Mouse (Mus musculus): Measurements from ENCODE around the gene Dnajc13. TPM values are rescaled to one million over a fixed set of nuclear protein-coding genes. Genes with fewer than 3 reads are reported as not detected.

Gene Dnajc13
- polyA plus RNA-seq, 1 experiment from 2014 or later: 5.8 TPM

DNA sequence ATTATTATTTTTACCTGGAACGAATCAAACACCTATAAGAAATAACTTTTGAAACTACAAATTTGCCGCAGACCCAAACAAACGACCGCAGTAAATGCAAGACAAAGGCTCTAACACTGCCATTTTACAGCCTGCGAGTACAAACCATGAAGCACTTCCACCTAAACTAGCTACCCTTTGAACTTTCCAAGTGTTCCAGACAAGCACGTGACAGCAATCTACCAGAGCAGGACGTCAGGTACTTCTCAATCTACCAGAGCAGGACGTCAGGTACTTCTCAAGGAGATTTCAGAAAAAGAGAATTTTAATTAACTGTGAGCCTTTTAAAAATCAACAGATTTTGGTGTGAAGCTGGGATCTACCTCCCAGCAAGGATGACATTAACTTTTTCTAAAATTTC lies 11.6 kb downstream of the Dnajc13 start:
- Histone ChIP-seq H3K9me3 (ENCODE audit: low read length) (no peaks in the 10 kb centered on the region), H3K27ac (ENCODE audit: low read depth) (no peak overlapping the region), H3K36me3 (replicated peaks; ENCODE audit: insufficient read depth, low read length) (peaks cover under 1% of the 10 kb centered on the region), H3K4me3 (ENCODE audit: low read depth, low read length) (no peak overlapping the region), H3K27me3 (ENCODE audit: insufficient read depth, low read length) (no peaks in the 10 kb centered on the region), H3K9ac (replicated peaks) (no peak overlapping the region), H3K4me2 (ENCODE audit: low read depth, low read length) (no peak overlapping the region), H3K4me1 (ENCODE audit: insufficient read depth) (peaks cover 9% of the 10 kb centered on the region; the same call in 1 of the 2 replicates)
- TF ChIP-seq CTCF (IDR thresholded peaks at IDR 0.05; ENCODE audit: low read depth): no peak
- no peak for TF ChIP-seq EP300 (IDR thresholded peaks at IDR 0.05; ENCODE audit: low read depth)
- ATAC-seq: no peak
- 70% methylated on average over 8 of the region's 8 CpGs for WGBS (ENCODE audit: insufficient replicate concordance)
- DNase-seq: no peak

DNA sequence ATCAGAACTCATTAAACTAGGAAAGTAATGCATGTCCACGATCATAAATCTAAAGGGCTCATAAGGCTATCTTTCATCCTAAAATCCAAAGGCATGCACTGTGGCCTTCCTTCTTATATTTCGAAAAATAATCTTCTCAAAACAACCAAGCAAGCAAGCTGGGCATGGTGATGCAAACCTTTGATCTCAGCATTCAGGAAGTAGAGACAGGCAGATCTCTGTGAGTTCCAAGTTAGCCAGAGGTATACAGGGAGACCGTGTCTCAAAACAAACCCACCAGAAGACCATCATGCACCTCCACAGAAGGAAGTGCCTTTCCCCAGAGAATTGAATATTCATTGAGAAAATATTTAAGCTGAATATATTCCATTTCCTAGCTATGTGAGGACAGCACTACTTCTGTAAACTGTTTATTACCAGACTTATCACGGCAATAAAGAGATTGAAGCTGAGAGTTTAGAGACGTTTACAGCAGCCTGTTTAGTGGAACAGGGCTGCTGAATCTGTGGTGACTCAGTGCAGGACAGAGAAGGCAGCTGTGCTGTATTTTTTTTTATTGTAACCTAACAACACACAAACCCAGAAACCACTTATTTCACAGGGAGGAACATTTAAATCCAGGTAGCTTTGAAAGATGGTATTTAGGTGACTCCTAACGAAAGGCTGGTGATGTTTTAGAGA lies 15.3 kb downstream of the Dnajc13 start:
- no peak for ATAC-seq
- no peak overlapping the region for H3K27ac ChIP-seq (ENCODE audit: low read depth)
- H3K36me3 ChIP-seq (replicated peaks; ENCODE audit: insufficient read depth, low read length): peaks cover 11% of the 10 kb centered on the region
- no peak for DNase-seq
- no peak overlapping the region for H3K9ac ChIP-seq (replicated peaks)
- H3K4me3 ChIP-seq (ENCODE audit: low read depth, low read length): no peak overlapping the region
- H3K4me1 ChIP-seq (ENCODE audit: insufficient read depth): 0 out of 2 replicates have a peak, but pooled peaks cover 2% of the 10 kb centered on the region
- TF ChIP-seq CTCF (IDR thresholded peaks at IDR 0.05; ENCODE audit: low read depth) (no peak), EP300 (IDR thresholded peaks at IDR 0.05; ENCODE audit: low read depth) (no peak)
- H3K9me3 ChIP-seq (ENCODE audit: low read length): no peaks in the 10 kb centered on the region
- WGBS (ENCODE audit: insufficient replicate concordance): 64% methylated on average over 6 of the region's 6 CpGs
- no peaks in the 10 kb centered on the region for H3K27me3 ChIP-seq (ENCODE audit: insufficient read depth, low read length)
- no peak overlapping the region for H3K4me2 ChIP-seq (ENCODE audit: low read depth, low read length)

DNA sequence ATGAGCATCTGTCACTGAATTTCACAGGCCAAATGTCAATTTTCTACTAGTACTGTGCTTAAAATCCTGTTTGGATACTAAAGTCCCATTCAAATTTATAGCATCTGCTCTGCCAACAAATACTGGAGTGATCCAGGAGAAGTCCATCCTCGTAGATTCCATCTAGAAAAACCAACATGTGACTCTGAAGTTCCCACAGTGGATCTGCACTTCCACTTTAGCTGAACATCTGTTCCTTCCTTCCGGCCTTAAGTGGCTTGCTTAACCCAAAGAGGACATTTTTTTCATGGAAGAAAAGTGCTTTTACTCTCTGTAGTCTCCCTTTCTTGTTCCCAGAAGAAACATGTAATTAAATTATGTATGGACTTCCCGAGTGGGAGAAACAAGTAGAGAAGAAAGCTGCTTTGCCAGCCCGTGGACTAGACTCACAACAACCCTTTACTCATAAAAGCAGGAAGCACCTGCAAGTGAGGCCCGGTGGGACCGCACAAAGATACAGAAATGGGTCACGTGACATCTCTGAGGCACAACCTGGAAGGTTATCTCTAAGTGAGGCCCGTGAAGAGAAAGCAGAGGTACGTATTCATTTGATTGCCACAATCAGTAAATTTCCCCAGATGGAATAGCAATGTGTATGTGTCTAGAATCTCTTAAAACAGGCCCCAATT lies 18.8 kb downstream of the Dnajc13 start:
- Histone ChIP-seq H3K9me3 (ENCODE audit: low read length) (no peaks in the 10 kb centered on the region), H3K4me2 (ENCODE audit: low read depth, low read length) (no peak overlapping the region), H3K36me3 (replicated peaks; ENCODE audit: insufficient read depth, low read length) (peaks cover 13% of the 10 kb centered on the region; the same call in 1 of the 2 replicates), H3K27ac (ENCODE audit: low read depth) (peak overlapping the region; percentile 60; the same call in 1 of the 2 replicates), H3K4me3 (ENCODE audit: low read depth, low read length) (no peak overlapping the region), H3K4me1 (ENCODE audit: insufficient read depth) (0 out of 2 replicates have a peak, but pooled peaks cover 2% of the 10 kb centered on the region), H3K9ac (replicated peaks) (no peak overlapping the region), H3K27me3 (ENCODE audit: insufficient read depth, low read length) (no peaks in the 10 kb centered on the region)
- DNase-seq: peak; percentile 24
- no peak; the same call in 1 of the 2 replicates for ATAC-seq
- 41% methylated on average over 9 of the region's 9 CpGs for WGBS (ENCODE audit: insufficient replicate concordance)
- TF ChIP-seq EP300 (IDR thresholded peaks at IDR 0.05; ENCODE audit: low read depth): no peak
- no peak for TF ChIP-seq CTCF (IDR thresholded peaks at IDR 0.05; ENCODE audit: low read depth)

DNA sequence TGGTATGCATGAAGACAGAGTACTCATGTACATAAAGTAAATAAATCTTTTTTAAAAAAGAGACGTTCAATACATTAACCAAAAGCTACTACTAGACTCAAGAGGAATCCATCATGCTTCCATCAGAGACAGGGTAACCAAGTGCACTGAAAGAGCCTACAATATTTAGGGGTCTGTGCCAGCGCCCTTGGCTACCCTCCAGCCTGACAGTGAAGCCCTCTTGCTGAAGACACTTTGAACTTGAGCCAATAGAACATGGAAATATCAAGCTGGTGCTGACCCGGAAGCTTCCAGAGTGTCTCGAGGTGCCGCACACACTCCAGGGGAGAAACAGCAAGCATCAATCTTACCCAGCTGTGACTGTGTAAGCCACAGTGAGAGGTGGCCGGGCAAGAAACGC lies 22.6 kb downstream of the Dnajc13 start:
- TF ChIP-seq EP300 (IDR thresholded peaks at IDR 0.05; ENCODE audit: low read depth): no peak
- no peak for TF ChIP-seq CTCF (IDR thresholded peaks at IDR 0.05; ENCODE audit: low read depth)
- ATAC-seq (no peak), DNase-seq (no peak)
- Histone ChIP-seq H3K36me3 (replicated peaks; ENCODE audit: insufficient read depth, low read length) (peaks cover 31% of the 10 kb centered on the region), H3K4me3 (ENCODE audit: low read depth, low read length) (no peak overlapping the region), H3K9ac (replicated peaks) (no peak overlapping the region), H3K9me3 (ENCODE audit: low read length) (no peaks in the 10 kb centered on the region), H3K4me2 (ENCODE audit: low read depth, low read length) (no peak overlapping the region), H3K27ac (ENCODE audit: low read depth) (no peak overlapping the region), H3K4me1 (ENCODE audit: insufficient read depth) (0 out of 2 replicates have a peak, but pooled peaks cover 2% of the 10 kb centered on the region), H3K27me3 (ENCODE audit: insufficient read depth, low read length) (no peaks in the 10 kb centered on the region)
- 84% methylated on average over 7 of the region's 7 CpGs for WGBS (ENCODE audit: insufficient replicate concordance)

DNA sequence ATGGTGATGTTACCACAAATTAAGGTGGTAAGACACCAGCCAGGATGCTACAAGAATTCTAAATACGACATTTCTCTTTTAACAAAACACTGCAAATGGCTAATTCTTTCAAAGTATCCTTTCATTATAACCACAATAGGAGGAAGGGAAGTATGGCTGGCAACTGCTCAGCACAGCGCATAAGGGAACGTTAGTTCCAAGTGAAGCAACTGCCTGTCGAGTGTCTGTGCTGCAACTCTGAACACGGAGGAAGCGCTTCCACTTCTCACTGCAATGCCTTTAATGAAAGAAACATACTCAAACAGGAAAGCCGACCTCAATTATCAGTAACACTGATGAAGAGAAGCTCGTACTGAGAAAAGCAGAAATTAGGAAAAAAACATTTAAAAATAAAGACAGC lies 23.7 kb downstream of the Dnajc13 start:
- Histone ChIP-seq H3K27me3 (ENCODE audit: insufficient read depth, low read length) (no peaks in the 10 kb centered on the region), H3K36me3 (replicated peaks; ENCODE audit: insufficient read depth, low read length) (peaks cover 36% of the 10 kb centered on the region), H3K4me1 (ENCODE audit: insufficient read depth) (0 out of 2 replicates have a peak, but pooled peaks cover under 1% of the 10 kb centered on the region), H3K9me3 (ENCODE audit: low read length) (no peaks in the 10 kb centered on the region), H3K9ac (replicated peaks) (no peak overlapping the region), H3K27ac (ENCODE audit: low read depth) (0 out of 2 replicates have a peak overlapping the region, but pooled peaks have one; percentile 16), H3K4me3 (ENCODE audit: low read depth, low read length) (no peak overlapping the region), H3K4me2 (ENCODE audit: low read depth, low read length) (no peak overlapping the region)
- 67% methylated on average over 8 of the region's 8 CpGs for WGBS (ENCODE audit: insufficient replicate concordance)
- ATAC-seq (no peak), DNase-seq (peak; percentile 20)
- TF ChIP-seq EP300 (IDR thresholded peaks at IDR 0.05; ENCODE audit: low read depth) (no peak), CTCF (IDR thresholded peaks at IDR 0.05; ENCODE audit: low read depth) (no peak)

DNA sequence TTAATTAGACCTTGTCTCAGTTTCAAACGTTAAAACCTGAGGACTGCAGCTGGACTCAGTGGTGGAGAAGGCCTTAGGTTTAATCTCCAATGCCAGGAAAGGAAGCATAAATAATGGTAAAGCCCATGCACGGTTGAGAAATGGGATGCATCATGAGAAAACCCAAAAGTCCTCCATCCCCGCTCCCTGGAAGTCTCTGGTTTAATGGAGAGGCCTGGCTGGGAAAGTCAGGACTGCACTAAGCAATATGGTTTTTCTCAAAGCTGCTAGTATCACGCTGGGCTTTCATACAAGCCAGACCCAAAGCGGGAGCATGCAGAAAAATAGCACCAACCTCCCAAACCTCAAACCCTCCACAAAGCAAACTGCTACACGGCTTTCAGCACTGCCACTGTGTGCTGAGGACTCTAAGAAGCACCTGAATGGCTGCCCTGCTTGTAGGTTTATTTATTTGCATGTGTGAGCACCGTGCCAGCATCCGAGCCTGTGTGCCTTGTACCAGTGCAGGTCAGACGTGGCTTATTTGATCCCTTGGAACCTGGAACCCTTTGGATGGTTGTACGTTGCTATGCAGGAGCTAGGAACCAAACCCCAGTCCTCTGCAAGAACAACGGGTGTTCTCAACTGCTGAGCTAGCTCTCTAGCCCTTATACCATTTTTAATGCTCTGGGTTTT lies 26.3 kb downstream of the Dnajc13 start:
- no peak overlapping the region for H3K4me3 ChIP-seq (ENCODE audit: low read depth, low read length)
- no peak overlapping the region for H3K9ac ChIP-seq (replicated peaks)
- no peak for ATAC-seq
- no peaks in the 10 kb centered on the region for H3K9me3 ChIP-seq (ENCODE audit: low read length)
- H3K4me1 ChIP-seq (ENCODE audit: insufficient read depth): no peaks in the 10 kb centered on the region
- no peaks in the 10 kb centered on the region for H3K27me3 ChIP-seq (ENCODE audit: insufficient read depth, low read length)
- WGBS (ENCODE audit: insufficient replicate concordance): 81% methylated on average over 11 of the region's 11 CpGs
- DNase-seq: no peak
- H3K36me3 ChIP-seq (replicated peaks; ENCODE audit: insufficient read depth, low read length): peaks cover 48% of the 10 kb centered on the region
- H3K4me2 ChIP-seq (ENCODE audit: low read depth, low read length): no peak overlapping the region
- TF ChIP-seq EP300 (IDR thresholded peaks at IDR 0.05; ENCODE audit: low read depth): no peak
- TF ChIP-seq CTCF (IDR thresholded peaks at IDR 0.05; ENCODE audit: low read depth): no peak
- no peak overlapping the region for H3K27ac ChIP-seq (ENCODE audit: low read depth)
